Comparison of ENCODE assay signal across 18 mouse cellular contexts in genomic region chr10:79633006-79633777, GRCm38 (mm10). TPM values are rescaled to one million over a fixed set of nuclear protein-coding genes. Genes with fewer than 3 reads are reported as not detected.
DNase-seq lines count a peak whose midpoint lies in the region; ATAC-seq and TF ChIP-seq lines count a peak whose summit lies in the region.
"Had no signal": no experiment of that assay in that cellular context is flagged by ENCODE, and none has a peak within 500 bp of the region (broad histone marks: within the 10 kb centered on the region; RNA-seq: fewer than 3 reads in every experiment).

No protein-coding gene starts in this region.

- H3K27me3 ChIP-seq in hindbrain, embryonic 12.5 days: peaks cover 5% of the 10 kb centered on the region
- H3K27me3 ChIP-seq in hindbrain, embryonic 14.5 days (ENCODE audit: control insufficient read depth, insufficient read depth, low read length): no peaks in the 10 kb centered on the region

- no peak overlapping the region for H3K27ac ChIP-seq in hindbrain, embryonic 12.5 days
- no peak overlapping the region for H3K27ac ChIP-seq in hindbrain, embryonic 14.5 days
- peak overlapping the region; percentile 98 for H3K27ac ChIP-seq in bone marrow macrophage, adult 2 months (ENCODE audit: insufficient read depth, low read depth, low read length)
- H3K27ac ChIP-seq: liver, embryonic 13.5 days had no signal

- peak overlapping the region; percentile 14; the same call in 1 of the 2 replicates for H3K9ac ChIP-seq in hindbrain, embryonic 12.5 days
- no peak overlapping the region for H3K9ac ChIP-seq in hindbrain, embryonic 14.5 days
- H3K9ac ChIP-seq: liver, embryonic 13.5 days had no signal

- 0 out of 2 replicates have a peak, but pooled peaks have one; percentile 59 for TF ChIP-seq POLR2A in bone marrow macrophage, adult 2 months (IDR thresholded peaks at IDR 0.05; ENCODE audit: borderline replicate concordance, low read depth, low read length)

- 87% methylated on average over 17 of the region's 17 CpGs for WGBS in hindbrain, embryonic 12.5 days
- WGBS in hindbrain, embryonic 14.5 days: 90% methylated on average over 17 of the region's 17 CpGs

- H3K36me3 ChIP-seq in hindbrain, embryonic 12.5 days: no peaks in the 10 kb centered on the region
- no peaks in the 10 kb centered on the region for H3K36me3 ChIP-seq in hindbrain, embryonic 14.5 days (replicated peaks; ENCODE audit: control insufficient read depth, insufficient read depth)
- H3K36me3 ChIP-seq: liver, embryonic 13.5 days had no signal

- H3K4me2 ChIP-seq in hindbrain, embryonic 12.5 days (replicated peaks): no peak overlapping the region
- H3K4me2 ChIP-seq in hindbrain, embryonic 14.5 days (replicated peaks): no peak overlapping the region
- H3K4me2 ChIP-seq: heart, embryonic 11.5 days; liver, embryonic 13.5 days had no signal

- H3K4me1 ChIP-seq in hindbrain, embryonic 12.5 days: peaks cover 10% of the 10 kb centered on the region
- H3K4me1 ChIP-seq in hindbrain, embryonic 14.5 days (replicated peaks; ENCODE audit: control insufficient read depth, insufficient read depth, low read length): peaks cover 4% of the 10 kb centered on the region
- peaks cover 37% of the 10 kb centered on the region for H3K4me1 ChIP-seq in bone marrow macrophage, adult 2 months (ENCODE audit: control insufficient read depth, insufficient read depth, low read length)

- H3K9me3 ChIP-seq in hindbrain, embryonic 12.5 days (replicated peaks): peaks cover 5% of the 10 kb centered on the region; the same call in 1 of the 2 replicates
- H3K9me3 ChIP-seq in hindbrain, embryonic 14.5 days (ENCODE audit: control insufficient read depth, low read length): no peaks in the 10 kb centered on the region
- H3K9me3 ChIP-seq: liver, embryonic 13.5 days had no signal

- ATAC-seq in hindbrain, embryonic 12.5 days (ENCODE audit: low FRiP score): no peak
- ATAC-seq in hindbrain, embryonic 14.5 days (ENCODE audit: low FRiP score): no peak
- ATAC-seq in activated CD4-positive, CD25-positive, alpha-beta regulatory T cell, adult 4 months: no peak
- ATAC-seq: CD4-positive, CD25-positive, alpha-beta regulatory T cell, adult 4 months had no signal

- no peak for TF ChIP-seq CTCF in bone marrow macrophage, adult 2 months (IDR thresholded peaks at IDR 0.05; ENCODE audit: low read depth, low read length)

- no peak overlapping the region for H3K4me3 ChIP-seq in hindbrain, embryonic 12.5 days
- no peak overlapping the region for H3K4me3 ChIP-seq in hindbrain, embryonic 14.5 days (replicated peaks; ENCODE audit: low read length)
- peak overlapping the region; percentile 52 for H3K4me3 ChIP-seq in bone marrow macrophage, adult 2 months (ENCODE audit: insufficient read depth, low read length)
- H3K4me3 ChIP-seq: liver, embryonic 13.5 days had no signal

- DNase-seq in hindbrain, embryonic 14.5 days (ENCODE audit: low spot score): no peak
- peak; percentile 55 to 63 for DNase-seq in right cerebral cortex, adult 2 months (ENCODE audit: low spot score in 2 of 2)
- no peak for DNase-seq in right cerebral cortex, postnatal 25 days
- DNase-seq in testis, postnatal 14 days (ENCODE audit: low spot score): peak; percentile 60
- DNase-seq in lung, postnatal 10 days: no peak
- DNase-seq: cerebellum, postnatal 10 days; kidney, postnatal 25 days; left cerebral cortex, postnatal 4 days; liver, embryonic 13.5 days; thymus, adult 18-20 months had no signal

RNA-seq across cellular contexts. Expression of gene Shc2, which starts 4.5 kb away (rescaled TPM):
- 30.3 and 33.0 TPM in 2 replicates for polyA plus RNA-seq in hindbrain, embryonic 12.5 days (2016; fragmentation: Nextera tagmentation; extraction: Ambion mirVana)
- polyA plus RNA-seq in hindbrain, embryonic 14.5 days (2014; fragmentation: Nextera tagmentation; extraction: Ambion mirVana): 19.8 and 20.8 TPM in 2 replicates
- 0.40 and 0.71 TPM in 2 replicates for polyA plus RNA-seq in bone marrow macrophage, adult 2 months (2012; ENCODE audit: insufficient read depth, insufficient read length, missing spikeins)
- not detected for polyA plus RNA-seq in activated CD4-positive, CD25-positive, alpha-beta regulatory T cell, adult 4 months (2017; shearing (Covaris generic))
- polyA plus RNA-seq: CD4-positive, CD25-positive, alpha-beta regulatory T cell, adult 4 months had no signal

RNA-seq across cellular contexts. Expression of gene Odf3l2, which starts 12.3 kb away (rescaled TPM):
- not detected in 2 replicates for polyA plus RNA-seq in hindbrain, embryonic 12.5 days (2016; fragmentation: Nextera tagmentation; extraction: Ambion mirVana)
- polyA plus RNA-seq in hindbrain, embryonic 14.5 days (2014; fragmentation: Nextera tagmentation; extraction: Ambion mirVana): 0.27 and 0.31 TPM in 2 replicates
- not detected in 2 replicates for polyA plus RNA-seq in bone marrow macrophage, adult 2 months (2012; ENCODE audit: insufficient read depth, insufficient read length, missing spikeins)
- polyA plus RNA-seq in activated CD4-positive, CD25-positive, alpha-beta regulatory T cell, adult 4 months (2017; shearing (Covaris generic)): not detected
- polyA plus RNA-seq: CD4-positive, CD25-positive, alpha-beta regulatory T cell, adult 4 months; embryonic facial prominence, embryonic 11.5 days; heart, embryonic 11.5 days; liver, embryonic 13.5 days; lung, embryonic 16.5 days had no signal

RNA-seq across cellular contexts. Expression of gene C2cd4c, which starts 19.4 kb away (rescaled TPM):
- polyA plus RNA-seq in hindbrain, embryonic 12.5 days (2016; fragmentation: Nextera tagmentation; extraction: Ambion mirVana): 0.08 TPM in 1 of 2 replicates, not detected in the other
- 0.99 and 1.2 TPM in 2 replicates for polyA plus RNA-seq in hindbrain, embryonic 14.5 days (2014; fragmentation: Nextera tagmentation; extraction: Ambion mirVana)
- polyA plus RNA-seq in bone marrow macrophage, adult 2 months (2012; ENCODE audit: insufficient read depth, insufficient read length, missing spikeins): 0.29 TPM in 1 of 2 replicates, not detected in the other
- polyA plus RNA-seq in activated CD4-positive, CD25-positive, alpha-beta regulatory T cell, adult 4 months (2017; shearing (Covaris generic)): not detected
- polyA plus RNA-seq: CD4-positive, CD25-positive, alpha-beta regulatory T cell, adult 4 months; heart, embryonic 11.5 days; liver, embryonic 13.5 days; lung, embryonic 16.5 days had no signal

RNA-seq across cellular contexts. Expression of gene Madcam1, which starts 31.2 kb away (rescaled TPM):
- polyA plus RNA-seq in hindbrain, embryonic 12.5 days (2016; fragmentation: Nextera tagmentation; extraction: Ambion mirVana): 2.9 and 3.2 TPM in 2 replicates
- polyA plus RNA-seq in hindbrain, embryonic 14.5 days (2014; fragmentation: Nextera tagmentation; extraction: Ambion mirVana): 0.68 and 1.2 TPM in 2 replicates
- polyA plus RNA-seq in bone marrow macrophage, adult 2 months (2012; ENCODE audit: insufficient read depth, insufficient read length, missing spikeins): not detected in 2 replicates
- under 1 TPM in 1 of 2 experiments, not detected in 1; 0.60 TPM for polyA plus RNA-seq in activated CD4-positive, CD25-positive, alpha-beta regulatory T cell, adult 4 months (2017; shearing (Covaris generic))
- polyA plus RNA-seq: frontal cortex, adult 2 months had no signal

RNA-seq across cellular contexts. Expression of gene Tpgs1, which starts 36.0 kb away (rescaled TPM):
- 68.1 and 69.4 TPM in 2 replicates for polyA plus RNA-seq in hindbrain, embryonic 12.5 days (2016; fragmentation: Nextera tagmentation; extraction: Ambion mirVana)
- 107 and 108 TPM in 2 replicates for polyA plus RNA-seq in hindbrain, embryonic 14.5 days (2014; fragmentation: Nextera tagmentation; extraction: Ambion mirVana)
- polyA plus RNA-seq in bone marrow macrophage, adult 2 months (2012; ENCODE audit: insufficient read depth, insufficient read length, missing spikeins): 32.7 and 36.2 TPM in 2 replicates
- polyA plus RNA-seq in activated CD4-positive, CD25-positive, alpha-beta regulatory T cell, adult 4 months (2017; shearing (Covaris generic)): 10 to 100 TPM; 22.5 to 32.9 TPM

Comparison
In these comparisons a context has a peak if more than half of its experiments do, and no peak if none do; other contexts are left out.
1. DNase-seq: peak in right cerebral cortex, adult 2 months (2 of 2) and testis, postnatal 14 days (single experiment); none in hindbrain, embryonic 14.5 days (single experiment), right cerebral cortex, postnatal 25 days (single experiment) and lung, postnatal 10 days (single experiment).
2. RNA of gene Shc2, which starts 4.5 kb away (polyA plus RNA-seq): 30.3 to 33.0 TPM in hindbrain, embryonic 12.5 days and 19.8 to 20.8 TPM in hindbrain, embryonic 14.5 days; 0.40 to 0.71 TPM in bone marrow macrophage, adult 2 months and not detected in activated CD4-positive, CD25-positive, alpha-beta regulatory T cell, adult 4 months; every median in the first group is over 10 times any median in the second.